Mouse (Mus musculus): ENCODE measurements around the gene Gab1. TPM values are rescaled to one million over a fixed set of nuclear protein-coding genes. Genes with fewer than 3 reads are reported as not detected.

Gene Gab1
- polyA plus RNA-seq, 1 experiment: not detected

DNA sequence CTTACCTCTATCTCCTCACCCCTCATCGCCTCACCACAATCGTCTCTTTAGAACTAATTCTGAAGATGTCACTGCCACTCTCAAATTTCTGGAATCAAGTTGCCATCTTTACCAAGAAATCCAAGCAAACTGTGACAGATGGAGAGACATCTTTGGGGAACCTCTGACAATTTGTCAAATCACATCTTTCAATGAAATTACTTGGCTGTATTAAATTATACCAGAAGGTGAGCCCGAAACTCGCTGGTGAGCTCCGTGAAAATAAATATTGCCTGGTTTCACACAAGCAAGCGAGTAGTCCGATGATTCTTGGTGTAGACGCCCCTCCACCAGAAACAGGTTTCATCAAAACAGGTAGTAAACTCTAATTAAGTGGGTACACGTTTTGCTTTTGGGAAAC is 2.2 kb downstream of the Gab1 start:
- no peak overlapping the region for H3K4me3 ChIP-seq (ENCODE audit: insufficient read depth, low read depth, low read length)
- no peak for TF ChIP-seq POLR2A (IDR thresholded peaks at IDR 0.05; ENCODE audit: insufficient read depth, low read depth, low read length)
- no peak for TF ChIP-seq CTCF (IDR thresholded peaks at IDR 0.05; ENCODE audit: insufficient read depth, low read depth, low read length)
- H3K4me1 ChIP-seq (ENCODE audit: control insufficient read depth, insufficient read depth, low read length): peaks cover 8% of the 10 kb centered on the region; the same call in 1 of the 2 replicates
- no peak overlapping the region for H3K27ac ChIP-seq (ENCODE audit: insufficient read depth, low read depth, low read length)
- 50% methylated on average over 9 of the region's 9 CpGs for WGBS

DNA sequence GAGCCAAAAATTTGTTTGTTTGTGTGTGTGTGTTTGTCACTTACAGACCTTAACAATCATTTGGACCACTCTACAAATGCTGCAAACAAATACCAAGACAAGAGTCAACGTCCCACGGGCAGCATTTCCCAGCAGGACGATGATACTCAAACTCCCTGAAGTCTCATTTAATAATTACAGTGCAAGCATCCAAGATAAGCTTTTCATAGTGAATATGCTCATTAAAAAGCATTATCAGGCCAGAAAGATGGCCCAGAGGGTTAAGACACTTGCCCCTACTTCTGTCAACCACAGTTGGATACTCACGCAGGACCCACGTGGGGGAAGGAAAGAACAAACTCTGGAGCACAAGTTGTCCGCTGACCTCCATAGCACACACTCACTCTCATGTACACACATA is 4.8 kb downstream of the Gab1 start:
- Histone ChIP-seq H3K4me1 (ENCODE audit: control insufficient read depth, insufficient read depth, low read length) (peaks cover 15% of the 10 kb centered on the region), H3K4me3 (ENCODE audit: insufficient read depth, low read depth, low read length) (no peak overlapping the region), H3K27ac (ENCODE audit: insufficient read depth, low read depth, low read length) (no peak overlapping the region)
- 79% methylated on average over 6 of the region's 6 CpGs for WGBS
- TF ChIP-seq CTCF (IDR thresholded peaks at IDR 0.05; ENCODE audit: insufficient read depth, low read depth, low read length): no peak
- no peak for TF ChIP-seq POLR2A (IDR thresholded peaks at IDR 0.05; ENCODE audit: insufficient read depth, low read depth, low read length)

DNA sequence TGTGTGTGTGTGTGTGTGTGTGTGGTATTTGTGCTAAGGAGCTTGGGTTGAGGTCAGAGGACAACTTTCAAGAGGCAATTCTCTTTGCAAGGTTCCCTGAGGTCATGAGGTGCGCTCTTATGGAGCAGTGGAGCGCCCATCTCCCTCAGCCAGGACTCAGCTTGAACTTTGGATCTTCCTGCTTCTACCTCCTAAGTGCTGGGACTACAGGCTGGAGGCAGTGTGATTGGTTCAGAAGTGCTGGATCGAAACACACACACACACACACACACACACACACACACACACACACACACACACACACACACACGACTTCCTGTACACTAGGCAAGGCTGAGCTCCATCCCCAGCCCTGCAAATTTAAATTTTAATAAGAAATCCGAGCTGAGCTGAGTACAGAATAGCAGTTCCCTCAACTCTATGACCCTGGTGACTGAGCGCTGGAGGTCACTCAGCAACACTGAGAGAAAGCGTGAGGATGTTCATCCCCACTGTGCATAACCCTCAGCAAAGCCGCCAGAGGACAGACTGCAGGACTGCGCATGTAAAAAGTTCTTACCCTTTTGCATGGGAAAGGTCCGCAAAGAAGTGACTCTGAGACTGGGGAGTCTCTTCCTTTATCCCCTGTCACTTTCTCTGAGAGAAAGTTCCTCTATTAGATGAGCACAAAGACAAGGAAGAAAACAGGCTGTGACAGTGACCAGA is 6.4 kb downstream of the Gab1 start:
- WGBS: 79% methylated on average over 10 of the region's 10 CpGs
- H3K4me3 ChIP-seq (ENCODE audit: insufficient read depth, low read depth, low read length): no peak overlapping the region
- H3K4me1 ChIP-seq (ENCODE audit: control insufficient read depth, insufficient read depth, low read length): peaks cover 13% of the 10 kb centered on the region
- TF ChIP-seq POLR2A (IDR thresholded peaks at IDR 0.05; ENCODE audit: insufficient read depth, low read depth, low read length) (no peak), CTCF (IDR thresholded peaks at IDR 0.05; ENCODE audit: insufficient read depth, low read depth, low read length) (no peak)
- no peak overlapping the region for H3K27ac ChIP-seq (ENCODE audit: insufficient read depth, low read depth, low read length)

DNA sequence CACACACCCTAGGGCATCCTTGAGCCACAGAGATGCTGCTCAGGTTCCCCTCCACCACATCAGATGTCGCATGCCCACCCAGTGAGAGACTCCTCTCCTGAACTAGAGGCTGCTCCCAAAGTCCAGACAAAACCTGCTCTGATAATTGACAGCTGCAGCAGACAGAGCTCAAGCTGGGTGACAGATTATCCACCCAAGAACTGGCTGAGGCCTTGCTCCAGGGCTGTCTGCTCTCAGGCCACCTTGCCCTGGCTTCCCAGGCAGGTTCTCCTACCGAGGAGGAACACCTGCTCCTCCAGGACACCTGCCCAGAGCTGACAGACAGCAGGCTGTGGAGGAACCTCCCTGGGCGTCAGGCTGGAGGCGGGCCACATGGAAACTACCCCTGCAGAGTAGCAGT is 7.6 kb downstream of the Gab1 start:
- no peak overlapping the region for H3K4me3 ChIP-seq (ENCODE audit: insufficient read depth, low read depth, low read length)
- peaks cover 11% of the 10 kb centered on the region for H3K4me1 ChIP-seq (ENCODE audit: control insufficient read depth, insufficient read depth, low read length)
- WGBS: 63% methylated on average over 4 of the region's 4 CpGs
- H3K27ac ChIP-seq (ENCODE audit: insufficient read depth, low read depth, low read length): no peak overlapping the region
- TF ChIP-seq POLR2A (IDR thresholded peaks at IDR 0.05; ENCODE audit: insufficient read depth, low read depth, low read length): no peak
- TF ChIP-seq CTCF (IDR thresholded peaks at IDR 0.05; ENCODE audit: insufficient read depth, low read depth, low read length): no peak

DNA sequence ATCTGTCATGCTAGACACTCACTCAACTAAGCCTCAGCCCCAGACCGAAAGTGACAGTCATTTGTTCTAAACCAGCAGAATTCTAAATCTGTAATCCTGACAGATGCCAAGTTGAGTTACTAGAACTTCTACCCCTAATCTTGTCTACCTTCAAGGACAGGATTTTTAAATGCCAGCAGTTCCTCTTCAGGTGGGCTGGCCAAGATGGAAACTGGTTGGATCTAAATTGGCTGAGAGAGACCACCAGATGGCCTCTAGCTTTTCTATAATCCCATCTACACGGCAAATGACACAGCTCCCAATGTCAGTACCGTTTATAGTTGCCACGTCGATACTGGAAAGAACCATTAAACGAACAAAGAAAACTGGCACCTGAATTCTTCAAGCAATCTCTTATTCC is 8.9 kb downstream of the Gab1 start:
- WGBS: 91% methylated on average over 6 of the region's 6 CpGs
- TF ChIP-seq CTCF (IDR thresholded peaks at IDR 0.05; ENCODE audit: insufficient read depth, low read depth, low read length) (no peak), POLR2A (IDR thresholded peaks at IDR 0.05; ENCODE audit: insufficient read depth, low read depth, low read length) (no peak)
- no peak overlapping the region for H3K27ac ChIP-seq (ENCODE audit: insufficient read depth, low read depth, low read length)

DNA sequence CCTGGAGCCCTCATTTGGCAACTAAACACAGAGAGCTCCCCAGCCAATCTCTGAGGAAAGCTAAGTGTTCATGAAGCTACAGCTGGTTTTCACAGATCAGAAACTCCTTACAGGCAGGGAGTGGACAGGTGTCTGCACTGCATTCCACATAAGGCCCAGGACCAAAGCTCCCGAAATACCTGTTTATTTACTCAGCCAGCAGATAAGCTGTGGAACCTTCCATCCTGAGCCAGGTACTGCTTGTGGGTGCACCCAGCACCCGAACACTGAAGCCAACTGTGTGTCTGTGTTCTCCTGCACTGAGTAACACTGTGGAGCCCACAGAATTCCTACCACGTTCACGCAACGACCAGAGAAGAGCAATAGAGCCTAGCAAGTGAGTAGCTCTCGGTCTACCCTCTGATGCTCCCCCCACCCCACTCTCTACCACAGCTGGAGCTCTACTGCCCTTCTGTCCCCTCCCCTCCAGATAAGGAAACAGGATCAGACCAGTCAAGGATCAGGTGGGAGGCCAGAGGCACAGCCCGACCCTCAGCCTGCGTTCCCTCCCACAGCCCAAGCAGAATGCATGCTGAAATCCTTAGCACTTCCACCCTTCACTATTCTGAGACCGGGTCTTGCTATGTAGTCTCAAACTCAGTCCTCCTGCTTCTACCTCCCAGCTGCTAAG is 9.6 kb downstream of the Gab1 start:
- TF ChIP-seq POLR2A (IDR thresholded peaks at IDR 0.05; ENCODE audit: insufficient read depth, low read depth, low read length): no peak
- TF ChIP-seq CTCF (IDR thresholded peaks at IDR 0.05; ENCODE audit: insufficient read depth, low read depth, low read length): no peak
- Histone ChIP-seq H3K4me3 (ENCODE audit: insufficient read depth, low read depth, low read length) (no peak overlapping the region), H3K4me1 (ENCODE audit: control insufficient read depth, insufficient read depth, low read length) (peaks cover 11% of the 10 kb centered on the region), H3K27ac (ENCODE audit: insufficient read depth, low read depth, low read length) (peak overlapping the region; percentile 40; the same call in 1 of the 2 replicates)
- 85% methylated on average over 9 of the region's 9 CpGs for WGBS

More for the DNA sequence above, 8.9 kb downstream of the Gab1 start:
- Histone ChIP-seq H3K4me3 (ENCODE audit: insufficient read depth, low read depth, low read length) (no peak overlapping the region), H3K4me1 (ENCODE audit: control insufficient read depth, insufficient read depth, low read length) (peaks cover 11% of the 10 kb centered on the region)

DNA sequence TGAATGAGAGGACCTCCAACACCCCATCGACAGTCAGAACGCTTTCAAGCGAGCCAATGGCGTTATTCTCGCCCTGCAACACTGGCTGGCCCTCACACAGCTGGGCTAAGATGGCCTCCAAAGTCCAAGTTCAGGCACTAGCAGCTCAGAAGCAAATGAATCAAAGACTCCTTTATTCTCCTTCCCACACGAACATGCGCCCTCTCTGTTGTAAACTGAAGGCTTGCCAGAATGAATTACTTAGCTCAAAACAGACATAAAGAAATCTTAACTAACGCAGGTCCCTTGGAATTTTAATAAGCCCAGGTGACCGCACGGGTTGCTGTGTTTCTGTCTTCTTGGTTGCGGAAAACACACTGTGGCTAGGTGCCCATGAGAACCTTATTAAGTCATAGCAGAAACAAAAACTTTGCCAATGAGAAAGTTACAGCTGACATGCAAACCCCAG is 10.4 kb downstream of the Gab1 start:
- H3K4me1 ChIP-seq (ENCODE audit: control insufficient read depth, insufficient read depth, low read length): peaks cover 11% of the 10 kb centered on the region
- no peak overlapping the region; the same call in 1 of the 2 replicates for H3K27ac ChIP-seq (ENCODE audit: insufficient read depth, low read depth, low read length)
- no peak overlapping the region for H3K4me3 ChIP-seq (ENCODE audit: insufficient read depth, low read depth, low read length)
- TF ChIP-seq CTCF (IDR thresholded peaks at IDR 0.05; ENCODE audit: insufficient read depth, low read depth, low read length): no peak
- TF ChIP-seq POLR2A (IDR thresholded peaks at IDR 0.05; ENCODE audit: insufficient read depth, low read depth, low read length): no peak
- 70% methylated on average over 11 of the region's 11 CpGs for WGBS

DNA sequence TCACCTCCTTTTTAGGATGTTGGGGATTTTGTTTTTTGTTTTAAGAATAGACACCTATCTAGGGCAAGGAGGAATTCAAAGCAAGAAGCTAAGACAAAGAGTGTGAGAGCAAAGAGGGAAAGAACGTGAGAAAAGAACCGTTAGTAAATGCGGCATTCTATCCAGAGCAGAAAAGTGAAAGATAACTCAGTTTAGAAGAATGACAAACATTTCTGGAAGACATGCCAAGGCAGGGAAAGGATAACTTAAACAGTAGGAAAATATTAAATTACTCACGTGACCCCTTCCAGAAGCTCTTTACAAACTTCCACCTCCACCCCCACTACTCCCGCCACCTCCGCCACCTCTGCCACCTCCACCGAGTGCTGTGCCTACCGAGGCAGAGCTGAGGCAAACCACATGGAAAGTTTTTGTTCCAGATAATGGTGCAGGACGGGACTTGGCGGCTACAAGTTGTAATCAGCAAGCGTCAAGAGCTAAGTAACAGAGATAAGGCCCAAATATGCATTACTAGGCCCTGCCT is 11.5 kb downstream of the Gab1 start:
- Histone ChIP-seq H3K4me3 (ENCODE audit: insufficient read depth, low read depth, low read length) (no peak overlapping the region), H3K4me1 (ENCODE audit: control insufficient read depth, insufficient read depth, low read length) (peaks cover 11% of the 10 kb centered on the region), H3K27ac (ENCODE audit: insufficient read depth, low read depth, low read length) (no peak overlapping the region)
- WGBS: 74% methylated on average over 11 of the region's 11 CpGs
- TF ChIP-seq CTCF (IDR thresholded peaks at IDR 0.05; ENCODE audit: insufficient read depth, low read depth, low read length): no peak
- no peak for TF ChIP-seq POLR2A (IDR thresholded peaks at IDR 0.05; ENCODE audit: insufficient read depth, low read depth, low read length)

Measured in olfactory bulb, adult 2 months (tissue).